Mouse (Mus musculus) urinary bladder, postnatal 25 days (tissue): ENCODE results near the gene Ddit4.

Experiments
- DNase-seq: peaks from one replicate; pipeline ENCODE4 v3.0.0; 2022; ENCODE audit warnings: low spot score

Ddit4 gene

DNA sequence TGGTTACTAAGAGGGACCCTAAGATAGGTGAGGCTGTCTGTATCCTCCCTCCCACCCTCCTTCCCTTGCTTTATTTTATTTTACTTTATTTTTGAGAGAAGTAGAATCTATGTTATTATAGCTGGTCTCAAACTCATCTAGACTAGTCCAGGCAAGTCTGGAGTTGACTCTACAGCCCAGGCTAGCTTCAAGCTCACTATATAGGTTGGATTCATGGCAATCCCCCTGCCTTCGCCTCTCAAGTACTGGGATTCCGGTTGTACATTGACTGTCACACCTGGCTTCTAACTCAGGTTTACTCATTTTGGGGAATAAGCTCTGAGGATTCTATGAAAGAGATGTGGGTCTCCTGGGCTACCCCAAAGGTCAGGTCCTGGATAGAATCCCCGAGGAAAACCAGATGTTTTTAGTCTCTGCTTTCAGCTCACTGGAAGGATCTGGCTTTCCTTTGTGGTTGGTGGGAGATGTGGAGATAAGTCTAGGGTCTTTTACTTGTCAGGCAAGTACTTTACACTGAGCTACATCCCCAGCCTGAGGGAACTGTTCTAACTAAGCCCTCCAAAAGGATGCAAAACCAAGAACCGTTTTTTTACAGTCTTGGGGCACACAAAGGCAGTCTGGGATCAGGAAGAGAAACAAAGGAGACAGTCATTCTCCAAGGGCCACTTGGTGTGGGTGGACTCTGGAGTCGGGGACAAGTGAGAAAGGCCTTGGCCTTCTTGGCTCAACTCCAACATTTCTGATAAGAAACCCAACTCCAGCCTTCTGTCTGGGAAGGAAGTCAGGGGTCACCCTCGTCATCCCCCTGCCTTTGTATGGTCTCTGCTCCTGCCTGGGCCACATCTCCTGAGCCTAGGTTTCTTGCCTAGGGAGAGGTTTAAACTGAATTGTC lies 3.0 kb downstream of the Ddit4 start:
- DNase-seq: no peak

DNA sequence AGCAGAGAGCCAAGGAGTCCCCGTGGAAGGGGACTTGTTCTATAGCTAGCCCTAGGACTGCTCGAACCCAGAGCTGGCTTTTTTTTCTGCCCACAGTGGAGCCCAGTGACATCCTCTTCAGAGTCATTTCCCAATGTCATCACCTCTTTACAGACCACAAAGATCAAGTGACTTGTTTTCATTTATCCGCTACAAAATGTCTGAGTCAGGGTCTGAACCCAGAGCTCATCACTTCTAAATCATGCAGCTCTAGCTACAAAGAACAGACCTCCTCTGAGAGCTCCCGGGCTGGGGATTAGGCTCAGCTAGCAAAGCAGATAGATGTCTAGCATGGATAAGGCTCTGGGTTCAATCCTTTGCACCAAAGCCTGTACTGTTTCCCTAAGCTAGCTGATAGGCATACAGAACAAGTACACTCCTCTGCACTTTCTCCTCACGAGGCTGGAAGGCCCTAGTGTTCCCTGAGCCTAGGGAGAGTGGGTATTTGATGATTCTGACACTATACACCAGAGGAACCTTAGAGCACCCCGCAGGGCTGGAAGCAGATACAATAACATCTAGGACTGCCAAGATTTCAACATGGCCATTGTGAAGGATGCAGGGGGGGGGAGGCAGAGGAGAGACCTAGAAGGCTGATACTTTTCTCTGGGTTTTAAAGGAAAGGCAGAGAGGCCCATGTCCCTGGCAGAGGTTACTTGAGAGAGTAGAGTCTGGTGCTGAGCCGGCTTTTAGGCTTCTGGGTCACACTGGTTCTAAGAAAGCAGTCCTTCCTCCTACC lies 4.1 kb downstream of the Ddit4 start:
- no peak for DNase-seq

GRCm38 (mm10) chr10:59946362-59946761 lies 5.3 kb downstream of the Ddit4 start:
- DNase-seq: no peak

- no peak for DNase-seq
These were observed 6.2 kb downstream of the Ddit4 start for GRCm38 (mm10) chr10:59945416-59945815.

- peak; percentile 72 for DNase-seq
These were observed 8.1 kb downstream of the Ddit4 start for GRCm38 (mm10) chr10:59943421-59943989.

GRCm38 (mm10) chr10:59942847-59943420 lies 8.7 kb downstream of the Ddit4 start:
- DNase-seq: no peak

DNA sequence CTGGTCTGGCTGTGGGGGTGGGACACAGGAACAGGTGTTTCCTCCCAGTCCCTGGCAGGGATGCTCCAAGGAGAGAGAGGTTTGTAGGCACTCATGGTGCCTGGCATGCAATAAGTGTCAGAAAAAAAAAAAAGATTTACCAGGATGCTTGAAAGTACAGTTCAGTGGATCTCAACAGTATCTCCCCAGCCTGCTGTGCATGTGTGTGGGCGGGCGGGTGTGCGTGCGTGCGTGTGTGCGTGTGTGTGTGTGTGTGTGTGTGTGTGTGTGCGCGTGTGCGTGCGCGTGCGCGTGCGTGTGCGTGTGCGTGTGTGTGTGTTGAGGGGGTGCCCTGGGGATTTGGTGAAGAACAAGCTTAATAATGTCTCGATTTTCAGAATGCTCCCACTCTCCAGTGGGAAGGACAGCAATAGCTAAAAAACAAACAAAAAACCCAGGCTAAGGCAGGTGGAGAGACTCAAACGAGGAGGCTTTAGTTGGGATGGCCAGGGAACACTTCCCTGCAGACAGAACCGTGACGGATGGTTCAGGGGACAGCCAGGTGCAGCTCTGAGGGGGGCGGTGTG lies 9.3 kb downstream of the Ddit4 start:
- no peak for DNase-seq

DNA sequence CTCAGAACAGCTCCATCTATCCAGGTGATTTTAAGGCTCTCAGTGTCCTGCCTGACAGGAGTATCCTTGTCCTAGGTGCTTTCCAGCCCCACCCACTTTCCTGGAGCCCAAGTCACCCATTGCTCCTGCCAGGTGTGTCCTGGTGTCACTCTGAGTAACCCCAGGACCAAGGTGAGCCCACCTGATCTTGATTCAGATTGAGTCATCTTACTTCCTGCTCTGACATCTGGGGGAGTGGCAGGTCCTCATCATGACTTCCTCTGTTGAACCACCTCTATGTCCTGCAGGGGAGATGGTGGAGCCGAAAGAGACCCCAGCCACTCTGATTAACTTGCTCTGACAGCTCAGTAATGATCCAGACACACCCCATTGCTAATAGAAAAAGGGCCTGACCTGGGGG lies 12.6 kb downstream of the Ddit4 start:
- no peak for DNase-seq

- no peak for DNase-seq
These were observed 13.0 kb downstream of the Ddit4 start for GRCm38 (mm10) chr10:59938662-59939061.

- no peak for DNase-seq
These were observed 15.4 kb downstream of the Ddit4 start for GRCm38 (mm10) chr10:59936058-59936856.

- no peak for DNase-seq
These were observed 17.6 kb downstream of the Ddit4 start for GRCm38 (mm10) chr10:59934039-59934438.

DNA sequence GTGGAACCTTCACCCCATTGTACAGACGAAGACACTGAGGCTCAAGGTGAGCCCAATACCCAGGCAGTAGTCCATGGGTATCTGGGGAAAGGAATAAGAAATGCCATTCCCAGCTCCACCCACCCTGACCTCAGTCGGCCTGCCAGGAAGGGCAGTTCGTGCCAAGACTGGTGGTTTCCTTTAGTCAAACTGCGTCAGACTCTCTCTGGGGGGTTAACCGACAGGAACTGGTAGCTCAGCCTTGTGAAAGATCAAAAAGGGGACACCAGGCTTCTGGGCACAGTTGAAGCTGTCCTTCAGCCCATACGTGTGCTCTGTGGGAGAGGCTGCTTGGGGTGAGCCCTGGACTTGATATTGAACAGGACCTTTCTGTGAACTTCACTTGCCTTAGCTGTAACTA lies 19.1 kb downstream of the Ddit4 start:
- DNase-seq: no peak

DNA sequence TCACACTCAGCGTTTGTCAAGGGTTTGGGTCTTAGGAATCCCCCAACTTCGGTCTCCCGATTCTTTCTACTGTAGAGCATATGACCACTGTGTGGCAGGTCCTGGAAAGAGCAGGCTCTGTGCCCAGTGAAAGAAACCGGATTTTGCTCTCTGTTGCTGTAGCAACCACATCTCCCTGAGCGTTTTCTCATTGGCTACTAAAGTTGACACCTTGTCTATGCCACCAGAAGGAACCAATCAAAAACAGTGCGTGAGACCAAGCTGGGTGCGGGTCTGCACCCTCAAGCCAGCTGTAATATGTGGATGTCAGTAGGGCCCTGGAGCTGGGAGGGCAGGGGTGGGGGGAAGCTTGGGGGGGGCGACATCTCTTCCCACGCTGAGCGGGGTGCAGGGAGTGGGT lies 20.6 kb downstream of the Ddit4 start:
- no peak for DNase-seq

DNA sequence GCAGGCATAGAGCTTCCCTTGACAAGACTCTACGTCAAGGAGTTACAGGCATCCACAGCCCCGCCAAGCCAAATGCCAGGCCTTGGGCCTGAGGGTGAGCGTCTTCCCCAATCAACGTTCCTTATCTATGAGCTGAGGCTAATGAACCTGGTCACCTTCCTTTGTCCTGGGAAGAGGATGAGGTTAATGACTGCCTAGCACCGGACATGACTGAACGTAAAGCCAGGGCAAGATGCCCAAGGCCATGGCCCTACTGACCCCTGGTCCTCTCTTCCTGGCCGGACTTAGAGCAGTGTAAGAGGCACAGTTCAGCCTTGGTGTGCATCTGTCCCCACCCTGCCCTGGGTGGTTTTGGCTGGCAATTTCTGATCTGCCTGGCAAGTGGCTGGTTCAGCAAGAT lies 22.4 kb downstream of the Ddit4 start:
- DNase-seq: no peak

GRCm38 (mm10) chr10:59924305-59924704 lies 27.3 kb downstream of the Ddit4 start:
- DNase-seq: no peak

DNA sequence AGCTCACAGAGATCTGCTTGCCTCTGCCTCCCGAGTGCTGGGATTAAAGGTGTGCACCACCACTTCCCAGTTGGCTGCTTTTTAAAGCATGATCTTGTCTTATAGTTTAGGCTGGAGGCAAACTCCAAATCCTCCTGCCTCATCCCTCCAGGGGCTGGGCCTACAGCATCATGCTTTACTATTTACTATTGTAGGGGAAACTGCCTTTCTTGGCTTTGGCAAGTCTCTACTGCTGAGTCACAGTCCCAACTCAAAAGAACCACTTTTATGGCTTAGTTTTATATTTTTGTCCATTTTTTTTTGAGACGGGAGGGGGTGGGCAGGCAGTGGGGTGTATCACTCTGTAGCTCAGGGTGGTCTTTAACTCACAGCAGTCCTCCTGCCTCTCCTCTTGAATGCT lies 28.1 kb downstream of the Ddit4 start:
- no peak for DNase-seq

- DNase-seq: peak; percentile 60
These were observed 30.6 kb downstream of the Ddit4 start for GRCm38 (mm10) chr10:59920810-59921681.

- DNase-seq: no peak
These were observed 31.2 kb downstream of the Ddit4 start for GRCm38 (mm10) chr10:59920485-59920809.

DNA sequence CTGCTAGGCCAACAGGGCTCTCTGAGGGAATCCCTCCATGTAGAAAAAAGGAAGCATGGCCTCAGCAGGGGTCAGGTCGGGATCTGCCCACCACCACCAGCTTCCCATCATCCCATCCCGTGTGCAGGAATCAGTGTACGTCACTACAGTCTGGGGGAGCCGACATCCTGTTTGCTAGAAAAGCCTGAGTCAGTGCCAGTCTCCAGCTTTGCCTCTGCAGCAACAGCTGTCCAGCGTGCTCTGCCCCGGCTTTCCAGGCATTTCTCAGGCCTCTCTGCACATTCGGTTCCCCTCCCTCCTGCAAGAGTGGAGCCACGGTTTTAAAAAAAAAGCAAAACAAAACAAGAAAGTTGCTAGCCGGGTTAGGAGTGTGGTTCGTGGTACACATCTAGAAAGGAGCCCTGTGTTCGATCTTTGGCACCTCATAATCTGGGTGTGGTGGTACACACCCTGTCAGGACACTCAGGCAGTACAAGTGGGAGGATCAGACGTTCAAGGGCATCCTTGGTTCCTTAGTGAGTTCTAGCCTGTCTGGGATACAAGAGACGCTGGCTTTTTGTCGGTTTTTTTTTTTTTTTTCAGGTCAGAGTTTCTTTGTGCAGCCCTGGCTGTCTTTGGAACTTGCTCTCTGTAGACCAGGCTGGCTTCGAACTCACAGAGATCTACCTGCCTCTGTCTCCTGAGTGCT lies 32.0 kb downstream of the Ddit4 start:
- DNase-seq: no peak

DNA sequence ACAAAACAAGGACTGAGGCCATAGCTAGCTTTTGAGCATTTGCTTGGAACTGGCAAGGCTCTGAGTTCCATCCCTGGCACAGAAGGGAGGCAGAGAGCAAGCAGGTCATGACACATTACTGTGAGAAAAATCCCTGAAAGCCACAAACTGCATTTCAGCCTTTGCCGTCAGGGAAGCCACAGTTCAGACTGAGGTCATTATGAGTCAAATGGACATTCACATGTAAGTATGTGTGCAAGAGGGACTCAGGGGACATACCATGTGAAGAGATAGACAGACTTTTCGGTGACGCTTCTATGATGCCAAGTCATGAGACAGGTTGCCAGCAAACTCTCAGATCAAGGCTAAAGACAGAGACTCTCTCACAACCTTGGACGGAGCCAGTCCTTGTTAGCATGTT lies 33.5 kb downstream of the Ddit4 start:
- no peak for DNase-seq
